Mouse (Mus musculus) MEL-GATA-1-ER (cell line): ENCODE measurements at regions not wholly inside any gene's neighbourhood (a gene's known extent, or its start where the extent isn't known, plus 50 kb on each side); places are given as distances from the start of the nearest gene placed in this dataset.

Source experiments
- DNase-seq: peaks from one replicate; pipeline ENCODE4 v3.0.0-alpha.2; 2012; ENCODE audit warnings: low read depth; ENCODE audit errors: extremely low read depth

DNA sequence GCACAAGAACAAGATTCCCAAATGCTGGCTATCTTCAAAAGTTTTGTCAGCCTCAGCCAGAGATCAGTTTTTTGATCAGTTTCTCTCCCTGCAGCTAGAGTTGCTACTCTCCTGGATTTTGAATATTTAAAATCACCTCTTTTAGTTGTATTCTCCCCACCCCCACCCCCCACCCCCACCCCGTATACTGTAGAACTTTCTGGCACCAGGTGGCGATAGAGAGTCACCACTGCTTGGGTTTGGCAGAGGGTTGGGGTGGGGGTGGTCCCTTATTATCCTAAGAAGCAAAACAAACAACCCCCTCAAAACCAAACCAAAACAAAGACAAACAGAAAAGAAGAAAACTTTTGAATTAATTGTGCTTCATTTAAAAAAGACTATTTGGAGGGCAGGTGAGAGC lies 122.0 kb downstream of the Dkk1 start:
- no peak for DNase-seq

DNA sequence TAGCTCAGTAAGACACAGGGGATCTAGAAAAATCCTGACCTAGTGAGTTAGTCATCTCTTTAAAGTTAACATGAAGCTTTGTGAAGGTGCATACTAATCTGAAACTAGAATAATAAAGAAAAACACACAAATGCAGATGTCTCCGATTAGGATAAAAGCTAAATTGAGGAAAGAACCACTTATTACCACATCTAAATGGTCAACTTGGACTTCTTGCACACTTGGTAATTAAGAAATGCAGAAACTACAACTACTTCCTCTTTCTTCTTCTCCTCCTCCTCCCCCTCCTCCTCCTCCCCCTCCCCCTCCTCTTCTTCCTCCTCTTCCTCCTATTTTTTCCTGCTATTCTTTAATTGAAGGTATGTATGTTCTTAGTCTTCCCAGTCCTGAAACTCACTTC lies 116.3 kb downstream of the Dkk1 start:
- no peak for DNase-seq

DNA sequence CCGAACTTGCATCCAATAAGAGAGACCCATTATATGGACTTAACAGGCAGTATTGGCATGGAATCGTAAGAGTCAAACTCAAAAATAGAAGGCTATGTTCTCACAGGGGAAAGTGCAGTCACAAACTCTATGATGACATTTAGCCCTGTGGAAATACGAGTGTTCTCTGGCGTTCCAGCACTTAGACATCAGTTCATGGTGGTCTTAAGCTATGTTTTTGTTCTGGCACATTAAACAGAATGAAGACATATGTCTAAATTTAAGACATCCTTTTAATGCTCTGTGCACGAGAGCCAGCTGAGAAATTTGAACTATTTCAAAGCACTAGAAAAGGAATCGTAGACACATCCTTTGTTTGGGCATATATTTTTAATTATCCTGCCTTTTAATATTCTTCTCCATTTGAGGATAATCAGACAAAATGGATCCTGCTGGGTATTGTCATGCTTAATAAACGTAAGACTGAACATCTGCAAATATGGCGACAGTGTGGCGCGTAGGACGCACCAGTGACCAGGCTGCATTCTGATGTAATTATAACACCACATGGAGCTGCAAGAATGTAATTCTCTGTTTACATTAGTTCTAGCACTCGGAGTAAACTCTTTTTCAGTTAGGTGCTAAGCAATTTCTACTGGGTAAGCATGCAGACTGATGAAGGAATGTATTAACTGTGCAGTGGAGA lies 114.3 kb downstream of the Dkk1 start:
- no peak for DNase-seq

DNA sequence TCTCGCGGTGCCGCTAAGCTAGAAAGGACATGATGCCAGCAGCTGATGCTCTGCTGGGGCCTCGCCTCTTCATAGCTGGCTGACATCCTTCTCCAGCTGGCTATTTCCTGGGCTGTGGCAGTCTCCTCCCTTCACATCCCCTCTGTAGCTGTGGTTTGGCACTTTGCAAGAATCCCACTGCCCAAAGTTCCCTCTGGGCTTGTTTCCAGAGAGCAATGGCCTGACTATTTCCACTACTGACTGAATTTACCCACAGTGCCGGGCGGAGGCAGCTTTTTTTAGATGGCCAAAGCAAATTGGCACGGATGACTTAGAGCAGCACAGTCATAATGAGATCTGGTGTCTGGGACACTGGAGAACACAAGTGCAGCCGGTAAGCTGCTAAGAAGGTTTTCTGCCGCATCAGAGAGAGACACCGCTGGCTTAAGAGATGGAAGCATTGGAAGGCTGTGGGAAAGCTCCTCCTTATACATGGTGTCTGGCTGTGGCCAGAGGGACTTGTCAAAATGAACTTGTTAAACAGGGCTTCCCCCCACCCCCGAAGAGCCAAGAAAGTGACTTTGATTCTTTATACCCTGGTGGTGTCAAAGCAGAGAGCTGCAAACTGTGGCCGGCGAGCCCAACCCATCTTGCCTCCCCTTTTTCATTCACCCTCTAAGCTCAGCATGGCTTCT lies 98.5 kb downstream of the Dkk1 start:
- DNase-seq: no peak

DNA sequence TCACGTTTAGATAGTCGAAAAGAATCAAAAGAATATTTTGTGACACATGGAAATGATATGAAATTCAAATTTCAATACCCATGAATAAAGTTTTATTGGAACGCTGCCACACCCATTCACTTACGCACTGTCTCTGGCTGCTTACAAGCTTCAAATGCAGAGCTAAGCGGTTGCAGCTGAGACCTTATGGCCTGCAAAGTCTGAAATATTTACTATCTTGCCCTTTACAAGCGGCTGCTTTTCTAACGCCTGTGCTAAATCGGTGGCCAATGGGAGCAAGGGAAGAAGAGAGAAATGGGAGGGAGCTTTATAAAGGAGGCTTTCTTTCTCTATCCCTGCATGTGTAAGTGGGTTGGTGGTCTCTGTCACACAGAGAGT lies 97.9 kb downstream of the Dkk1 start:
- DNase-seq: no peak

DNA sequence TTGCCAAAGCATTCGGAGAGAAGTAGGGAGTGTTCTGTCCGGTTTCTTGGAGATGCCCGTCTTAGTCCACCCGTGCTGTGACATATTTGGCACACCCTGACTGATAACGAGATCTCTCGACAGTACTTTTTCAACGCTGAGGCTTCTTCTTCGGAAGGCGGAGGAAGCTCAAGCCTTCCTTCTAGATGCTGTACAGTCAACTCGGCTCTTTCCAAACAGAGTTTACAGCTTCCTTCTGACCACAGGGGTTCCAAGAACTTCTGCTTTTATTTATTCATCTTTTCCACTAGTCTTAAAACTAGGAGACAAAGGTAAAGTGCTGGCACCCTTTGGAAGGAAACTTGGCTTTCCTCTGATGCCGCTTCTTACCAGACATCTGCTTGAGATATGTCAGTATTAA lies 96.8 kb downstream of the Dkk1 start:
- DNase-seq: no peak

DNA sequence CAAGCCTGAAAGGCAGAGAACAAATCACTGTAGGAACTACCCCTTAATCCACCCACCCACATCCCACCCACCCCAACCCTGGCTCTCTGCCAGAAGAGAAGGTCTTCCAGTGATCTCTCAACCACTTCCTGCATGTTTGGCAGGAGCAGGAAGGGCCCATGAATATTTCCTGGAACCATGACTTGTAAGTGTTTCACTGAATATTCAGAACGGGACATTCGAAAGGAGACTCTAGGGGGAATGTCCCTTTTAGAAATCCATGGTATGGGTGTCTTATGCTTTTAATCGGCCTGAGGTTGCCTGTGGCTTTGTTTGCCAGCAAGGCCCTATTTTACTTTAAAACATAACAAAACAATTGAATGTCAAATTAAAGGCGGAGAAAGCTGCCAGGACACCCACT lies 66.0 kb downstream of the Dkk1 start:
- no peak for DNase-seq

DNA sequence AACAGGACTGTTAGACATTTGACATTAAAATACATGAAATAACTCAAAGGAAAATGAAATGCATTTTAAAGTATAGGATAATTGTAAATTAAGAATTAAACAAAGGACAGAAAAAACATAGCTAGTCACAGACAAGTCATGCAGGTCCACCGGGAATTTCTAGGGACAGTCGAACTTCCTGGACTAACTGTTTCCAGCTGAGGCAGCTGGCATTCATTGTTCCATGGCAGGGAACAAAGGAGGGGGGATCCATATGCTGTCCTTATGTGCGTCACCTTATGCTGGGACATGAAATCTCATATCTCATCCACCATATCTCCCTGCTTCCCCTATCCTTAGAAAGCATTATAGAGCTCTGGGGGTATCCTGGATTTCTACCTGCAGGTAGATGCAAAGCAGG lies 59.7 kb downstream of the Dkk1 start:
- no peak for DNase-seq

DNA sequence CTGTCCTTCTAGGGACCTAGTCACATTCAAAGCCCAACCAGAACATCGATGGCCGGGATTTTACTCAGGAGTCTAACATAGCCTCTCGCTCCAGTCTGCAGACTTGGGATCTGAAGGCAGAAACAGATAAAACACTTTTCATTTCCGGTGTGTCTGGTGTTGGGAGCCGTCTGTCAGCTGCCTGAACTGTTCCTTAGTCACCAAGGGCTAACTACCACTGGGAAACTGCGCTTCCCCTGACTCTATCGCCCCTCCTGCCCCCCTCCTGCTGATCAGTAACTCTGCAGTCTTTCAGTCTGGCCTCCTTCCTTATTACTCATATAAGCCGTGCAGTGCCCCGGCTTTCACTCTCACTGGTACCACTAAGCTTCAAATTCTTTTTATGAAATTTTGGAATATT lies 58.5 kb downstream of the Dkk1 start:
- DNase-seq: no peak
